Mouse (Mus musculus): ENCODE results near the gene Abcb8. TPM values are rescaled to one million over a fixed set of nuclear protein-coding genes. Genes with fewer than 3 reads are reported as not detected.

Gene Abcb8
- polyA plus RNA-seq, 1 experiment from 2014 or later = 55.2 TPM

- H3K9ac ChIP-seq (ENCODE audit: low read depth, low read length) = peak overlapping the region; percentile 95
- no peaks in the 10 kb centered on the region for H3K9me3 ChIP-seq (ENCODE audit: control insufficient read depth, low read length)
- H3K4me1 ChIP-seq (replicated peaks; ENCODE audit: control insufficient read depth, insufficient read depth, low read length) = peaks cover 14% of the 10 kb centered on the region
- 60% methylated on average over 20 of the region's 20 CpGs for WGBS
- H3K27me3 ChIP-seq (replicated peaks; ENCODE audit: control insufficient read depth, insufficient read depth, low read length) = no peaks in the 10 kb centered on the region
- peak overlapping the region; percentile 93 for H3K4me2 ChIP-seq
- peaks cover 10% of the 10 kb centered on the region; the same call in 1 of the 2 replicates for H3K36me3 ChIP-seq (ENCODE audit: control insufficient read depth, insufficient read depth, low read length)
- peak overlapping the region; percentile 67 for H3K27ac ChIP-seq (ENCODE audit: low read depth, low read length)
- H3K4me3 ChIP-seq (ENCODE audit: low read depth, low read length) = peak overlapping the region; percentile 84
- no peak for DNase-seq (ENCODE audit: low spot score)
- no peak for ATAC-seq (replicated peaks; ENCODE audit: low FRiP score)
Observed at GRCm38 (mm10) chr5:24445428-24446080, 52.1 kb downstream of the Abcb8 start.

GRCm38 (mm10) chr5:24446630-24447029 lies 53.2 kb downstream of the Abcb8 start:
- no peaks in the 10 kb centered on the region for H3K27me3 ChIP-seq (replicated peaks; ENCODE audit: control insufficient read depth, insufficient read depth, low read length)
- ATAC-seq (replicated peaks; ENCODE audit: low FRiP score) (no peak), DNase-seq (ENCODE audit: low spot score) (no peak)
- no peak overlapping the region for H3K9ac ChIP-seq (ENCODE audit: low read depth, low read length)
- H3K9me3 ChIP-seq (ENCODE audit: control insufficient read depth, low read length) = no peaks in the 10 kb centered on the region
- peak overlapping the region; percentile 56 for H3K4me3 ChIP-seq (ENCODE audit: low read depth, low read length)
- WGBS = 87% methylated on average over 7 of the region's 7 CpGs
- H3K4me2 ChIP-seq = peak overlapping the region; percentile 79
- no peak overlapping the region for H3K27ac ChIP-seq (ENCODE audit: low read depth, low read length)
- H3K4me1 ChIP-seq (replicated peaks; ENCODE audit: control insufficient read depth, insufficient read depth, low read length) = peaks cover 22% of the 10 kb centered on the region
- peaks cover 2% of the 10 kb centered on the region; the same call in 1 of the 2 replicates for H3K36me3 ChIP-seq (ENCODE audit: control insufficient read depth, insufficient read depth, low read length)

- no peaks in the 10 kb centered on the region for H3K9me3 ChIP-seq (ENCODE audit: control insufficient read depth, low read length)
- H3K4me3 ChIP-seq (ENCODE audit: low read depth, low read length) = peak within 1 kb of the TSS; percentile 56
- peak; percentile 72 for ATAC-seq (replicated peaks; ENCODE audit: low FRiP score)
- no peaks in the 10 kb centered on the region for H3K27me3 ChIP-seq (replicated peaks; ENCODE audit: control insufficient read depth, insufficient read depth, low read length)
- H3K36me3 ChIP-seq (ENCODE audit: control insufficient read depth, insufficient read depth, low read length) = 0 out of 2 replicates have a peak, but pooled peaks cover 2% of the 10 kb centered on the region
- H3K4me1 ChIP-seq (replicated peaks; ENCODE audit: control insufficient read depth, insufficient read depth, low read length) = peaks cover 22% of the 10 kb centered on the region
- DNase-seq (ENCODE audit: low spot score) = peak; percentile 82
- H3K4me2 ChIP-seq = peak within 1 kb of the TSS; percentile 79
- H3K27ac ChIP-seq (ENCODE audit: low read depth, low read length) = peak within 1 kb of the TSS; percentile 20
- peak within 1 kb of the TSS; percentile 26 for H3K9ac ChIP-seq (ENCODE audit: low read depth, low read length)
- WGBS = 3% methylated on average over 33 of the region's 34 CpGs
Observed at GRCm38 (mm10) chr5:24447624-24448298, 54.3 kb downstream of the Abcb8 start, which contains the start of gene Tmub1. Gene Tmub1 (minus strand): TSS chr5:24447854.

- H3K9ac ChIP-seq (ENCODE audit: low read depth, low read length) = peak overlapping the region; percentile 91
- H3K4me2 ChIP-seq = peak overlapping the region; percentile 98
- ATAC-seq (replicated peaks; ENCODE audit: low FRiP score) = peak; percentile 75
- peak overlapping the region; percentile 90 for H3K4me3 ChIP-seq (ENCODE audit: low read depth, low read length)
- H3K27me3 ChIP-seq (replicated peaks; ENCODE audit: control insufficient read depth, insufficient read depth, low read length) = no peaks in the 10 kb centered on the region
- no peaks in the 10 kb centered on the region for H3K36me3 ChIP-seq (ENCODE audit: control insufficient read depth, insufficient read depth, low read length)
- peaks cover 34% of the 10 kb centered on the region for H3K4me1 ChIP-seq (replicated peaks; ENCODE audit: control insufficient read depth, insufficient read depth, low read length)
- H3K9me3 ChIP-seq (ENCODE audit: control insufficient read depth, low read length) = no peaks in the 10 kb centered on the region
- peak; percentile 88 for DNase-seq (ENCODE audit: low spot score)
- WGBS = 2% methylated on average over 48 of the region's 66 CpGs
- H3K27ac ChIP-seq (ENCODE audit: low read depth, low read length) = peak overlapping the region; percentile 98
Observed at GRCm38 (mm10) chr5:24451264-24452029, 58.0 kb downstream of the Abcb8 start.

- peak; percentile 57 for DNase-seq (ENCODE audit: low spot score)
- H3K27ac ChIP-seq (ENCODE audit: low read depth, low read length) = peak within 1 kb of the TSS; percentile 98
- ATAC-seq (replicated peaks; ENCODE audit: low FRiP score) = peak; percentile 0; the same call in 1 of the 2 replicates
Observed at GRCm38 (mm10) chr5:24452030-24452690, 58.7 kb downstream of the Abcb8 start, which contains the start of gene Agap3. Gene Agap3 (plus strand): TSS chr5:24452177.

GRCm38 (mm10) chr5:24452691-24453233 lies 59.3 kb downstream of the Abcb8 start:
- H3K27ac ChIP-seq (ENCODE audit: low read depth, low read length) = peak overlapping the region; percentile 98
- peak; percentile 30 for ATAC-seq (replicated peaks; ENCODE audit: low FRiP score)
- H3K36me3 ChIP-seq (ENCODE audit: control insufficient read depth, insufficient read depth, low read length) = peaks cover 3% of the 10 kb centered on the region; the same call in 1 of the 2 replicates
- H3K27me3 ChIP-seq (replicated peaks; ENCODE audit: control insufficient read depth, insufficient read depth, low read length) = no peaks in the 10 kb centered on the region
- peak overlapping the region; percentile 90 for H3K4me3 ChIP-seq (ENCODE audit: low read depth, low read length)
- peak overlapping the region; percentile 91 for H3K9ac ChIP-seq (ENCODE audit: low read depth, low read length)
- peaks cover 34% of the 10 kb centered on the region for H3K4me1 ChIP-seq (replicated peaks; ENCODE audit: control insufficient read depth, insufficient read depth, low read length)
- DNase-seq (ENCODE audit: low spot score) = peak; percentile 62
- no peaks in the 10 kb centered on the region for H3K9me3 ChIP-seq (ENCODE audit: control insufficient read depth, low read length)
- WGBS = 1% methylated on average over 24 of the region's 29 CpGs
- H3K4me2 ChIP-seq = peak overlapping the region; percentile 98

More at GRCm38 (mm10) chr5:24452030-24452690, 58.7 kb downstream of the Abcb8 start, which contains the start of gene Agap3:
- H3K4me3 ChIP-seq (ENCODE audit: low read depth, low read length) = peak within 1 kb of the TSS; percentile 90
- no peaks in the 10 kb centered on the region for H3K36me3 ChIP-seq (ENCODE audit: control insufficient read depth, insufficient read depth, low read length)
- no peaks in the 10 kb centered on the region for H3K27me3 ChIP-seq (replicated peaks; ENCODE audit: control insufficient read depth, insufficient read depth, low read length)
- peak within 1 kb of the TSS; percentile 91 for H3K9ac ChIP-seq (ENCODE audit: low read depth, low read length)
- no peaks in the 10 kb centered on the region for H3K9me3 ChIP-seq (ENCODE audit: control insufficient read depth, low read length)
- WGBS = under 1% methylated on average over 72 of the region's 85 CpGs
- H3K4me1 ChIP-seq (replicated peaks; ENCODE audit: control insufficient read depth, insufficient read depth, low read length) = peaks cover 34% of the 10 kb centered on the region
- peak within 1 kb of the TSS; percentile 98 for H3K4me2 ChIP-seq

GRCm38 (mm10) chr5:24453283-24453984 lies 60.0 kb downstream of the Abcb8 start:
- H3K36me3 ChIP-seq (ENCODE audit: control insufficient read depth, insufficient read depth, low read length) = peaks cover 5% of the 10 kb centered on the region; the same call in 1 of the 2 replicates
- H3K27me3 ChIP-seq (replicated peaks; ENCODE audit: control insufficient read depth, insufficient read depth, low read length) = no peaks in the 10 kb centered on the region
- H3K4me2 ChIP-seq = peak overlapping the region; percentile 98
- peaks cover 31% of the 10 kb centered on the region for H3K4me1 ChIP-seq (replicated peaks; ENCODE audit: control insufficient read depth, insufficient read depth, low read length)
- H3K9ac ChIP-seq (ENCODE audit: low read depth, low read length) = peak overlapping the region; percentile 91
- peak overlapping the region; percentile 90 for H3K4me3 ChIP-seq (ENCODE audit: low read depth, low read length)
- WGBS = 33% methylated on average over 5 of the region's 5 CpGs
- peak overlapping the region; percentile 98 for H3K27ac ChIP-seq (ENCODE audit: low read depth, low read length)
- no peaks in the 10 kb centered on the region for H3K9me3 ChIP-seq (ENCODE audit: control insufficient read depth, low read length)
- ATAC-seq (replicated peaks; ENCODE audit: low FRiP score) (no peak), DNase-seq (ENCODE audit: low spot score) (no peak)
